Mouse (Mus musculus) embryonic fibroblast, embryonic 13.5 days (primary cell): ENCODE measurements around the gene Ssb. TPM values are rescaled to one million over a fixed set of nuclear protein-coding genes. Genes with fewer than 3 reads are reported as not detected.

Experiments used
- H3K27ac ChIP-seq: 2 replicates; pipeline ENCODE4 v1.5.1; 2012; ENCODE audit warnings: low read length, control low read depth, inconsistent platforms; ENCODE audit not compliant: insufficient read depth
- H3K4me1 ChIP-seq: 2 replicates; pipeline ENCODE4 v1.6.1; 2011; ENCODE audit warnings: low read length; ENCODE audit not compliant: control insufficient read depth, insufficient read depth
- H3K4me3 ChIP-seq: 2 replicates; pipeline ENCODE4 v1.5.1; 2011; ENCODE audit warnings: mild to moderate bottlenecking, control low read depth, low read length; ENCODE audit not compliant: insufficient read depth
- CTCF ChIP-seq: IDR thresholded peaks from 2 replicates; pipeline ENCODE4 v1.5.1; 2011; ENCODE audit warnings: mild to moderate bottlenecking, control low read depth, low read length, moderate library complexity, borderline replicate concordance; ENCODE audit not compliant: insufficient read depth
- POLR2A ChIP-seq: IDR thresholded peaks from 2 replicates; pipeline ENCODE4 v1.6.1; 2011; ENCODE audit warnings: low read depth, mild to moderate bottlenecking, control low read depth, low read length, moderate library complexity
- polyA plus RNA-seq: library from polyadenylated mRNA; stranded (reverse); fragments of >200 nt; gene quantifications from 2 replicates; pipeline ENCODE4 v1.2.4, GENCODE M21; 2011; ENCODE audit warnings: low read depth; ENCODE audit not compliant: missing spikeins, insufficient read length

Gene Ssb
- polyA plus RNA-seq, 1 experiment: 260 TPM

DNA sequence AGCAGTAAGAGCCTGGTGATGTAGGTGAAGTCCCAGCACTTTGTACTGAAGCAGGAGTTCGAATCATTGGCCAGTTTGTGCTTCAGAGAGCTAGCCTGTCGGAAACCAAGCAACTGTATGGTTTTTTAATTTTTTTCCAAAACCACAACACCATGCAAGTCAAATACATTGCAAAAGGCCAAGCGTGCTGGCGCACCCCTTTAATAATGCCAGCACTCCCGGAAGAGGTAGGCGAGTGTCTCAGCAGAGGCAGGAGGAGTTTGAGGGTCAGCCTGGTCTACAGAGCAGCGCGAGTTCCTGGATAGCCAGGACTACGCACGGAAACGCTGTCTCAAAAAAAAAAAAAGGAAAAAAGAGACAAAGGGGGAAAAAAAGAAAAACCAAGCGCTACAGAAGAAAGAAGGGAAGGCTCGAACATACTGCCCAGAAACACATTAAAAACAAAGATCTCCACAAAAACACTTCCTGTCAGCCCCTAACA lies 350 bp upstream of the Ssb start:
- peak overlapping the region; percentile 37 for H3K4me3 ChIP-seq
- peak overlapping the region; percentile 69 for H3K27ac ChIP-seq
- no peaks in the 10 kb centered on the region for H3K4me1 ChIP-seq
- TF ChIP-seq CTCF (no peak), POLR2A (no peak)

DNA sequence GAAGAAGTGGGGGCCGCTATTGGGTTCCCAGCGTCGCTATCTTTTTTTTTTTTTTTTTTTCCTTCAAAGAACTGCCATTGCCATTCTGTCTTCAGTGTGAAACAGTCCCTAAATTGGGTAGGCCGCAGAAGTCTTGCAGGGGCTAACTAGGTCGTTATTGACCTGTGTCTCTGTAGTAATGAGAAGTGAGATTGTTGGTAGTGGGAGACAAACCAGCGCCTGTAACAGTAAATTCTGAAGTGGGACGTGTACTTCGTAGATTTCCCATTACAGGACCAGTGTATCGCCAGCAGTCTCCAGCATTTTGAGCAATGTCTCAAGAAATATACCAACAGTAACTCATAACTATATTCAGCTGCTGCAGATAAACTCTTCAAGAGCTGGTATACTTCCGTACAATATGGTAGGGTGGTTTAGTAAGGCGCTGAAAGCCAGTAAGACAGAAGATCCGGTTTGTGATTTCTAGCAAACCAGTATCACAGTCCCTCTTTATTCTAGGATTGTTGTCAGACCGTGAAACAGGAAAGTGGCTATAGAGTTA lies 825 bp downstream of the Ssb start:
- no peak for TF ChIP-seq POLR2A
- TF ChIP-seq CTCF: no peak
- Histone ChIP-seq H3K4me3 (peak overlapping the region; percentile 85), H3K4me1 (no peaks in the 10 kb centered on the region), H3K27ac (peak overlapping the region; percentile 80)

DNA sequence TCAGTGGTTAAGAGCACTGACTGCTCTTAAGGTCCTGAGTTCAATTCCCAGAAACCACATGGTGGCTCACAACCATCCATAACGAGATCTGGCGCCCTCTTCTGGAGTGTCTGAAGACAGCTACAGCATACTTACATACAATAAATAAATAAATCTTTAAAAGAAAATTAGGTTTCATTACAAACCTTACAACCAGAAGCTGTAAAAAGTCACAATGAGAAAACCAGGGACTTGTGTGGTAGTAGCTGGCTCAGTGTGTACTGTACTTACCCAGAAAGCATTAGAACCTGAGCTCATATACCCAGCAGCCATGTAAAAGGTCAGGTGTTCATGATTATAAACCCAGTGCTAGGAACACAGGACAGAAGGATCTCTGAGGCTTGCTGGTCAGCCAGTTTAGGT lies 22.6 kb downstream of the Ssb start:
- no peak overlapping the region for H3K27ac ChIP-seq
- no peak overlapping the region for H3K4me3 ChIP-seq
- TF ChIP-seq POLR2A: no peak
- TF ChIP-seq CTCF: no peak
- H3K4me1 ChIP-seq: peaks cover 6% of the 10 kb centered on the region; the same call in 1 of the 2 replicates

DNA sequence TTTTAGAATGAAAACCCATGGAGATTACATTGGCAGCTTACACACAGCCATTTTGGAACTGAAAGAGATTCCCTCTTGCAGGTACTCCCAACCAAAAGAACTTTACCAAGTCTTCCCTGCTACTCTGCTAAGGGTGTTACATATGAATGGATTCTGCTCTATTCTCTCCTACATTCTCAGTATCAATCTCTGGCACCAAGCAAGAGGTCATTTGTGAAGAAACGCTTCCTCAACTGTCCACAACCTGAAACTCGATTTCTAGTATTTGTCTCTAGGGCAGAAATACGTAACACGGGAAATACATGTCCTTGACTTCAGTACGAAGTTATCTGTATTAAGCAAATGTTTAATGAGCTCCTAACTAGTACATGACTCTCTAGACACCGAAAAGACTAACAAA lies 23.2 kb downstream of the Ssb start:
- no peak for TF ChIP-seq CTCF
- no peak for TF ChIP-seq POLR2A
- H3K4me1 ChIP-seq: peaks cover 6% of the 10 kb centered on the region; the same call in 1 of the 2 replicates
- no peak overlapping the region for H3K27ac ChIP-seq
- H3K4me3 ChIP-seq: peak overlapping the region; percentile 73

DNA sequence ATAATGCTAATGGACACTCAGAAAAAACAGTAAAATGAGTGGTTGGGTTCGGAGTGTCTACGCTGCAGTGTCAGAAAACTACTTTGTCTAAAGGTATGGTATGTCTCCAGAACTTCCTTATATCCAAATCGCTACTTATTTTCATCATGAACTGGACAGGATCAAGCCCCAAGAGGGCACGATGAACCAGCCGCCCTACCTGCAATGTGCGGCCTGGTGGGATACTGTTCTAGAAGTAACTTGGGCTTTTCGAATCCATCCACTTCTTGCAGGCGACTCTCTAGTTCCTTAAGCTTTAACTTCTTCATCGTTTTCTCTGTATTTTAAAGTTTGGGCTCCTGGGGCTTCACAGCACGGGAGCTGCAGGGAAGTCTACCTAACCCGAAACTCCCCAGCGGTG lies 23.7 kb downstream of the Ssb start:
- no peak for TF ChIP-seq CTCF
- no peak for TF ChIP-seq POLR2A
- Histone ChIP-seq H3K4me1 (peaks cover 6% of the 10 kb centered on the region; the same call in 1 of the 2 replicates), H3K27ac (no peak overlapping the region), H3K4me3 (peak overlapping the region; percentile 73)

DNA sequence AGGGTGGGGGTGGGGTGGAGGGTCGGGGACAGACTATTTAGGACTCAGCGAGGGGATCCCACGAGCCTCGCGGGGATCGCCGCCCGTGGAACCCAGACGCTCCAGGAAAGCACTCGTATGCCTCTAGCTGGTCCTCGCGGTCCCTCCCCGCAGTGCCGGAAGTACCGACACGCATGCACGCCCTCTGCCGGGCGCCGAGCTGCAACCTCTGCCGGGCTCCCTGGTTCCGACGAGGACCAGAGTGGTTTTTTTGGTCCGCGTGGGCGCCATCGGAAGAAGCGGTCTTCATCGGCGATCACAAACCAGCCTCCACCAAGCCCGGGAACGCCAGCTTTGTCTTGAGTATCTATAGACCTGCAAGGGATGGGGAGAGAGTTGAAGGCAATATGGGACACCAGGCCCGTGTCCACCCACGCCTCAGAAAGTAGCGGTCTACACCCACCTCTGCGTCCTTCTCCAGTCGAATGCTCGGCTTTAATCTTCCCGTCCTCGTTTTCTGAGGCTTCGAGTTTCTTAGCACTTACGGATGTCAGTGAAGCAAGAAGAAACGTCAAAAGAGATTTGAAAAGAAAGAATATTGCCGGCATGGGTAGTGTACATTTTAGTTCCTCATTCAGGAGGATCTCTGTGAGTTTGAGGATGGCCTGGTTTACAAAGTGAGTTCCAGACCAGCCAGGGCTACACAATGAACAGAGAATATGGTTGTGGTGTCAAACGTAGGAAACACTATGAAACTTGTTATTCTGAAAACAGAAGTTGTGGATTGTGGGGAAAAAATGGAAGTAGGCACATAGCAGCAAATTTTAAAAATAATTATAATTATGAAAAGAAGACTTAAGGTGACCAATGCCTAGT lies 24.3 kb downstream of the Ssb start, which contains the start of gene Mettl5:
TSS of gene Mettl5 (minus strand) at position 165 of the 855 bp plus-strand sequence.
- Histone ChIP-seq H3K4me3 (peak within 1 kb of the TSS; percentile 73), H3K27ac (peak within 1 kb of the TSS; percentile 48), H3K4me1 (peaks cover 6% of the 10 kb centered on the region; the same call in 1 of the 2 replicates)
- TF ChIP-seq CTCF (peak; percentile 67; the same call in 1 of the 2 replicates), POLR2A (peak; percentile 93)

DNA sequence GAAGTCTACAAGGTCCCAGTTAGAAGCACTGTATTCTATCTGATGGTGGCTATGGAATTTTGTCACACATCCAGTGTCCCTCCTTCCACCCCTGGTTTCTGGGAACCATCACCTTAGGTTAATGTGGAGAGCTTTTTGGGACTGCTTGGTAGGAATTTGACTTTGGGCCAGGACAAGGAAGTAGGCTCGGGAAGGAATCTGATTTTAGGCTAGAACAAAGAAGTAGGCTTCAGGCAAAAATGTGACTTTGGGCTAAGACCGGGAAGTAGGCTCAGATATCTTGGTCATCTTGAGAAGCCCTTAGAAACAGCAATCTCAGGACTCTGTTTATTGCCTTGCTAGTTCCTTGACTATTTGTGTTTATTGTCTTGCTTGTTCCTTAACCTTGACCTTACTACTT lies 27.6 kb downstream of the Ssb start:
- peaks cover 6% of the 10 kb centered on the region; the same call in 1 of the 2 replicates for H3K4me1 ChIP-seq
- no peak overlapping the region for H3K4me3 ChIP-seq
- TF ChIP-seq POLR2A: no peak
- no peak for TF ChIP-seq CTCF
- no peak overlapping the region for H3K27ac ChIP-seq

DNA sequence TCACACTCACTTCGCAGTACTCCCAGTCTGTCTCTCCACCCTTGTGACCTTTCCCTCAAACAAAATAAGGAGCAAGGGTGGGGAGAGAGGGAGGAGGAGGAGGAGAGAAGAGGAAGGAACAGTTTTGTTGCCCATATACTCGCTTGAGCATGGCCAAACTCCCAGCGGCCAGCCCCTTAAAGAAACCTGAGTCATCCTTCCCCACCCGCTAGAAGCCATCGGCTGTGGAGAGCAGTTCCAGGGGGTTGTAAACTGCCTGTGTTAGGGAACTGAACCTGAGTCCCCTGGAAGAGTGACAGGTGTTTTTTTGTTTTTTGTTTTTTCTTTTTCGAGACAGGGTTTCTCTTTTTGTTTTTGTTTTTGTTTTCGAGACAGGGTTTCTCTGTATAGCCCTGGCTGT lies 29.5 kb downstream of the Ssb start:
- TF ChIP-seq CTCF: no peak
- no peak for TF ChIP-seq POLR2A
- H3K4me3 ChIP-seq: no peak overlapping the region
- H3K27ac ChIP-seq: no peak overlapping the region
- no peaks in the 10 kb centered on the region for H3K4me1 ChIP-seq

DNA sequence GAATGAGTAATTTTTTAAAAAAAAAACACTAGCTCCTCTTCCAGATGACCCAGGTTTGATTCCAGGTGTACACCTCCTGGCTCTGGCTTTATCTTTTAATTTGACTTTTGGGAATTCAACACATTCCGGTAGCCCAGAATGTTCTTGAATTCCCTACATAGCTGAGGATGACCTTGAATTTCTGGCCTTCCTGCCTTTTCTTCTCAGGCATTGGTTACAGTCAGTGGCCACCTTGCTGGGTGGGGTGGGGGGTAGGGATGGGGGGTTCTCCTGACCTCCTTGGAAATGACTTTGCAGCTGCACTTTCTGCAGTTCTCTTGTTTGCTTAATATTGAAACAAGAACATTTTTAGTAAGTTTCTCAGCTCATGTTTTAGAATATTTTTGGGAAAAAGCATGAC lies 31.8 kb downstream of the Ssb start:
- no peak overlapping the region for H3K27ac ChIP-seq
- H3K4me3 ChIP-seq: no peak overlapping the region
- TF ChIP-seq POLR2A (no peak), CTCF (no peak)
- H3K4me1 ChIP-seq: no peaks in the 10 kb centered on the region

DNA sequence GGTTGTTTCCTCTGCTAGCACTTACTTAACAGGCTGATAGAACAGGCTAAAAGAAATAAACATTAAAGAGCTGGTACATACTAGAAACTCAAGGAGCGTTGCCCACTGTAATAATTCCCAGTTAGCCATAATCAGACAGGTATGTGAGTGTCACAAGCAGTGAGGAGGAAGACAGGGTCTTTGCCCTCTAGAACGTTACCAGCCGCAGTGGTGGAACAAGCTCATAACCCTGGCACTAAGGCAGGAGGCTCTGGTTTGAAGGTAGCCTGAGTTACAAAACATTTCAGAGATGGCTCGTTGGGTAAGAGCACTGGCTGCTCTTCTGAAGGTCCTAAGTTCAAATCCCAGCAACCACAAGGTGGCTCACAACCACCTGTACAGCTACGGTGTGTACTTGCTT lies 32.5 kb downstream of the Ssb start:
- no peaks in the 10 kb centered on the region for H3K4me1 ChIP-seq
- TF ChIP-seq POLR2A: no peak
- TF ChIP-seq CTCF: no peak
- no peak overlapping the region for H3K4me3 ChIP-seq
- no peak overlapping the region for H3K27ac ChIP-seq

DNA sequence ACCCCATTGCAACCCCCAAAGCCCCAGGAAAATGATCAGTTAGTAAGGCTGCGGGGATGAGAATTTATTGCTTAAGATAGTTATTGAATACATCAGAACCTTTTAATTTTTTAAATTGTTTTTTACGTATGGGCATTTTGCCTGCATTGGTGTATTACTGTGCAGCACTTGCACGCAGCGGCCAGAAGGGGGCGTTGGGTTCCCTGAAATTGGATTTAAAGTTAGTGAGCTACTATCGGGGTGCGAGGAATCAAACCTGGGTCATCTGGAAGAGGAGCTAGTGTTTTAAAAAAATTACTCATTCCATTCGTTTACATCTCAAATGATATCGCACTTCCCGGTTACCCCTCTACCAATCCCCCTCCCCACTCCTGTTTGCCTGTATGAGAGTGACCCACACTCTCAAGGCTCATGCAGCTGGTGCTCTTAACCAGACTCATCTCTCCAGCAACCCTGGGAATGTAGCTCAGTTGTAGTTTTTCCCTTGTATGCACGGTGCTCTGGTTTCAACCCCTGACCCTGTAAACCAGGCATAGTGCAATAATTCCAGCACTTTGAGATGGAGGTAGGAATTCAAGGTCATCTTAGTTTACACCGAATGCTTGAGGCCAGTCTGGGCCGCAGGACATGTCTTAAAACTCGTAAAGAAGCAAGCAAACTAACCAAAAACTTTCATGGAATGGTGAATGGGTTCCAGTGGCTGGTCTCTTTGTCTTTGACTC lies 34.3 kb downstream of the Ssb start:
- no peaks in the 10 kb centered on the region for H3K4me1 ChIP-seq
- H3K27ac ChIP-seq: no peak overlapping the region
- no peak overlapping the region for H3K4me3 ChIP-seq
- TF ChIP-seq POLR2A: no peak
- no peak for TF ChIP-seq CTCF
